Mouse (Mus musculus) brain, embryonic 18.5 days (tissue): Measurements from ENCODE around the gene Supt4a.

Experiments used
- DNase-seq: peaks from one replicate; pipeline ENCODE4 v3.0.0-alpha.2; 2012; ENCODE audit warnings: low read depth, low spot score

Supt4a gene

GRCm38 (mm10) chr11:87725964-87726562, 11.3 kb upstream of the Supt4a start:
- no peak for DNase-seq

- DNase-seq: no peak
Observed at GRCm38 (mm10) chr11:87727021-87727420, 10.3 kb upstream of the Supt4a start.

GRCm38 (mm10) chr11:87727471-87727870, 9.9 kb upstream of the Supt4a start:
- DNase-seq: no peak

GRCm38 (mm10) chr11:87728850-87729592, 8.3 kb upstream of the Supt4a start:
- DNase-seq: no peak

- DNase-seq: no peak
Observed at GRCm38 (mm10) chr11:87729593-87730185, 7.7 kb upstream of the Supt4a start.

GRCm38 (mm10) chr11:87730652-87731310, 6.6 kb upstream of the Supt4a start:
- no peak for DNase-seq

- DNase-seq: no peak
Observed at GRCm38 (mm10) chr11:87734346-87734745, 3.0 kb upstream of the Supt4a start.

- DNase-seq: no peak
Observed at GRCm38 (mm10) chr11:87735691-87736090, 1.7 kb upstream of the Supt4a start.

GRCm38 (mm10) chr11:87736647-87737134, 661 bp upstream of the Supt4a start:
- no peak for DNase-seq

GRCm38 (mm10) chr11:87743691-87744090, 6.3 kb downstream of the Supt4a start:
- DNase-seq: no peak

- no peak for DNase-seq
Observed at GRCm38 (mm10) chr11:87744964-87745363, 7.6 kb downstream of the Supt4a start.

GRCm38 (mm10) chr11:87745632-87746555, 8.5 kb downstream of the Supt4a start:
- no peak for DNase-seq

- no peak for DNase-seq
Observed at GRCm38 (mm10) chr11:87747312-87747711, 10.0 kb downstream of the Supt4a start.

- DNase-seq: no peak
Observed at GRCm38 (mm10) chr11:87747716-87748115, 10.4 kb downstream of the Supt4a start.

GRCm38 (mm10) chr11:87748132-87749119, 11.1 kb downstream of the Supt4a start:
- no peak for DNase-seq

GRCm38 (mm10) chr11:87749192-87750042, 12.1 kb downstream of the Supt4a start:
- no peak for DNase-seq

GRCm38 (mm10) chr11:87750043-87750421, 12.7 kb downstream of the Supt4a start:
- no peak for DNase-seq

GRCm38 (mm10) chr11:87750521-87750920, 13.2 kb downstream of the Supt4a start:
- no peak for DNase-seq

- DNase-seq: no peak
Observed at GRCm38 (mm10) chr11:87751031-87751430, 13.7 kb downstream of the Supt4a start.
